21 mouse cellular contexts compared by ENCODE assay signal in genomic region chr6:9002686-9003085, GRCm38 (mm10). TPM values are rescaled to one million over a fixed set of nuclear protein-coding genes. Genes with fewer than 3 reads are reported as not detected.
"Had no signal": no experiment of that assay in that cellular context is flagged by ENCODE, and none has a peak within 500 bp of the region (broad histone marks: within the 10 kb centered on the region; RNA-seq: fewer than 3 reads in every experiment).

No protein-coding gene starts in this region.

- ATAC-seq: midbrain, embryonic 16.5 days had no signal

- H3K36me3 ChIP-seq: midbrain, embryonic 10.5 days; midbrain, embryonic 12.5 days; neural tube, embryonic 13.5 days had no signal

- H3K4me1 ChIP-seq: midbrain, embryonic 10.5 days; midbrain, embryonic 12.5 days had no signal

- DNase-seq: lung, adult 18-20 months; lung, embryonic 14.5 days; lung, postnatal 10 days; lung, postnatal 4 days; midbrain, embryonic 14.5 days; right cerebral cortex, adult 18-20 months; right cerebral cortex, postnatal 25 days; right cerebral cortex, postnatal 4 days; spleen, adult 18-20 months; thymus, adult 18-20 months; thymus, postnatal 14 days; thymus, postnatal 36 days had no signal

- H3K27me3 ChIP-seq: midbrain, embryonic 12.5 days; neural tube, embryonic 13.5 days; neural tube, embryonic 15.5 days had no signal

- H3K9ac ChIP-seq: lung, embryonic 14.5 days; midbrain, embryonic 12.5 days; neural tube, embryonic 13.5 days; neural tube, embryonic 15.5 days had no signal

- H3K4me2 ChIP-seq: lung, embryonic 14.5 days; midbrain, embryonic 12.5 days; neural tube, embryonic 13.5 days; neural tube, embryonic 15.5 days had no signal

- H3K4me3 ChIP-seq: midbrain, embryonic 10.5 days; midbrain, embryonic 12.5 days; myocyte; neural tube, embryonic 13.5 days; neural tube, embryonic 15.5 days had no signal

- H3K9me3 ChIP-seq: midbrain, embryonic 10.5 days; midbrain, embryonic 12.5 days; neural tube, embryonic 13.5 days; neural tube, embryonic 15.5 days had no signal

- H3K27ac ChIP-seq: midbrain, embryonic 10.5 days; midbrain, embryonic 12.5 days; neural tube, embryonic 13.5 days; neural tube, embryonic 15.5 days had no signal

RNA-seq across cellular contexts. Expression of gene Nxph1, which starts 54.5 kb away (rescaled TPM):
- total RNA-seq: megakaryocyte, adult 5-6 weeks; megakaryocyte-erythroid progenitor cell, adult 5-6 weeks had no signal
- polyA plus RNA-seq: lung, embryonic 14.5 days; myocyte; small intestine, adult 2 months had no signal
